15 mouse cellular contexts compared by ENCODE assay signal in the genomic region with DNA sequence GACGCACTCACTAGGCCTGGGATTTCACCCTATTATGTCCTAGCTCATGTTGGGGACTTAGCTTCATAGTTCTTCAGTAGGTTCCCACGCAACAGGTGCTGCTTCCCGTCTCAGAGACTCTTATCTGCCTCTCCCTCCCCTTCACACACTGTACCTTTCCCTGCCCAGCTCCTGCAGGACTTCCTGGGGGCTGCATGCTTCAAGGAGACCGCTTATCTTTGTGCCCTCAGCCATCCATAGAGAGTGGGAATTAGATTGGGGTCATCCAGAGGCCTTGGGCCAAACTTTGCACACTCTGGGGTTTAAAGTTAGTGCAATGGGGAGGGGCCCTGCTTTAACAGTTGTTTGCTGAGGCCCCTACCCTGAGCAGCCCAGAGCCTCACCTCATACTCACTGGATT. TPM values are rescaled to one million over a fixed set of nuclear protein-coding genes. Genes with fewer than 3 reads are reported as not detected.
DNase-seq lines count a peak whose midpoint lies in the region; ATAC-seq and TF ChIP-seq lines count a peak whose summit lies in the region.
"Had no signal": no experiment of that assay in that cellular context is flagged by ENCODE, and none has a peak within 500 bp of the region (broad histone marks: within the 10 kb centered on the region; RNA-seq: fewer than 3 reads in every experiment).

No protein-coding gene starts in this region.

- H3K4me1 ChIP-seq in kidney, embryonic 14.5 days (ENCODE audit: control insufficient read depth, insufficient read depth, low read length) = peaks cover 56% of the 10 kb centered on the region
- H3K4me1 ChIP-seq in midbrain, embryonic 15.5 days = peaks cover 66% of the 10 kb centered on the region
- peaks cover 40% of the 10 kb centered on the region for H3K4me1 ChIP-seq in midbrain, postnatal 0 days (ENCODE audit: insufficient read depth, low read length)
- peaks cover 82% of the 10 kb centered on the region for H3K4me1 ChIP-seq in limb, embryonic 10.5 days

- no peaks in the 10 kb centered on the region for H3K9me3 ChIP-seq in kidney, embryonic 14.5 days (ENCODE audit: control insufficient read depth, low read length)
- no peaks in the 10 kb centered on the region for H3K9me3 ChIP-seq in midbrain, embryonic 15.5 days
- H3K9me3 ChIP-seq in midbrain, postnatal 0 days (ENCODE audit: low read length) = no peaks in the 10 kb centered on the region
- no peaks in the 10 kb centered on the region for H3K9me3 ChIP-seq in limb, embryonic 10.5 days (replicated peaks)
- H3K9me3 ChIP-seq: neural tube, embryonic 12.5 days had no signal

- H3K9ac ChIP-seq in kidney, embryonic 14.5 days (ENCODE audit: low read depth, low read length) = no peak overlapping the region
- H3K9ac ChIP-seq in midbrain, embryonic 15.5 days = no peak overlapping the region
- H3K9ac ChIP-seq in midbrain, postnatal 0 days (replicated peaks; ENCODE audit: low read length, poor library complexity, severe bottlenecking) = no peak overlapping the region
- H3K9ac ChIP-seq: liver, postnatal 0 days; neural tube, embryonic 12.5 days had no signal

- TF ChIP-seq CTCF in midbrain, postnatal 0 days (IDR thresholded peaks at IDR 0.05) = no peak
- no peak for TF ChIP-seq CTCF in layer of hippocampus, adult 2 months (conservative IDR thresholded peaks at IDR 0.05)

- no peak overlapping the region for H3K4me3 ChIP-seq in kidney, embryonic 14.5 days (ENCODE audit: low read length)
- no peak overlapping the region for H3K4me3 ChIP-seq in midbrain, embryonic 15.5 days
- H3K4me3 ChIP-seq in midbrain, postnatal 0 days (ENCODE audit: low read depth, low read length) = no peak overlapping the region
- H3K4me3 ChIP-seq in limb, embryonic 10.5 days = no peak overlapping the region
- H3K4me3 ChIP-seq in layer of hippocampus, adult 2 months = no peak overlapping the region
- H3K4me3 ChIP-seq: gastrocnemius, adult 2 months; neural tube, embryonic 12.5 days had no signal

- WGBS in kidney, embryonic 14.5 days = 64% methylated on average over 4 of the region's 4 CpGs
- 79% methylated on average over 4 of the region's 4 CpGs for WGBS in midbrain, embryonic 15.5 days
- WGBS in midbrain, postnatal 0 days = 86% methylated on average over 4 of the region's 4 CpGs
- WGBS in limb, embryonic 10.5 days = 66% methylated on average over 4 of the region's 4 CpGs

- ATAC-seq in kidney, embryonic 14.5 days (ENCODE audit: low FRiP score, low TSS enrichment) = no peak
- no peak for ATAC-seq in midbrain, embryonic 15.5 days (replicated peaks)
- ATAC-seq in midbrain, postnatal 0 days (ENCODE audit: low FRiP score) = no peak
- ATAC-seq: liver, postnatal 0 days had no signal

- no peak overlapping the region for H3K4me2 ChIP-seq in kidney, embryonic 14.5 days (replicated peaks; ENCODE audit: low read depth, low read length)
- H3K4me2 ChIP-seq in midbrain, embryonic 15.5 days = no peak overlapping the region
- no peak overlapping the region for H3K4me2 ChIP-seq in midbrain, postnatal 0 days (ENCODE audit: low read depth, low read length, poor library complexity, severe bottlenecking)
- H3K4me2 ChIP-seq: neural tube, embryonic 12.5 days had no signal

- H3K27ac ChIP-seq in kidney, embryonic 14.5 days (ENCODE audit: low read depth, low read length) = peak overlapping the region; percentile 59
- H3K27ac ChIP-seq in midbrain, embryonic 15.5 days = 0 out of 2 replicates have a peak overlapping the region, but pooled peaks have one; percentile 35
- no peak overlapping the region for H3K27ac ChIP-seq in midbrain, postnatal 0 days (ENCODE audit: low read depth, low read length)
- peak overlapping the region; percentile 12; the same call in 1 of the 2 replicates for H3K27ac ChIP-seq in limb, embryonic 10.5 days
- H3K27ac ChIP-seq in layer of hippocampus, adult 2 months = no peak overlapping the region; the same call in 1 of the 2 replicates
- H3K27ac ChIP-seq: gastrocnemius, adult 2 months; neural tube, embryonic 12.5 days had no signal

- no peak for DNase-seq in kidney, postnatal 36 days
- DNase-seq in midbrain, postnatal 0 days (ENCODE audit: low spot score) = no peak
- no peak for DNase-seq in limb, embryonic 10.5 days (ENCODE audit: low spot score)
- no peak for DNase-seq in layer of hippocampus, adult 2 months (ENCODE audit: low spot score in 2 of 2)
- no peak for DNase-seq in cerebellum, adult 8-10 months
- DNase-seq: cerebellum, adult 2 months; gastrocnemius, adult 2 months; heart, postnatal 36 days; kidney, adult 9 months; liver, postnatal 0 days; right cerebral cortex, adult 18-20 months; thymus, adult 18-20 months had no signal

- no peaks in the 10 kb centered on the region for H3K36me3 ChIP-seq in kidney, embryonic 14.5 days (ENCODE audit: control insufficient read depth, insufficient read depth, low read length)
- H3K36me3 ChIP-seq in midbrain, embryonic 15.5 days (replicated peaks) = no peaks in the 10 kb centered on the region
- H3K36me3 ChIP-seq in midbrain, postnatal 0 days (ENCODE audit: insufficient read depth, low read length) = no peaks in the 10 kb centered on the region
- H3K36me3 ChIP-seq in limb, embryonic 10.5 days = no peaks in the 10 kb centered on the region
- H3K36me3 ChIP-seq: neural tube, embryonic 12.5 days had no signal

- H3K27me3 ChIP-seq in kidney, embryonic 14.5 days (ENCODE audit: control insufficient read depth, insufficient read depth, low read length) = no peaks in the 10 kb centered on the region
- no peaks in the 10 kb centered on the region for H3K27me3 ChIP-seq in midbrain, embryonic 15.5 days (replicated peaks)
- no peaks in the 10 kb centered on the region for H3K27me3 ChIP-seq in midbrain, postnatal 0 days (ENCODE audit: insufficient read depth, low read length)
- H3K27me3 ChIP-seq in limb, embryonic 10.5 days (ENCODE audit: low read depth, poor library complexity, severe bottlenecking) = no peaks in the 10 kb centered on the region
- H3K27me3 ChIP-seq: neural tube, embryonic 12.5 days had no signal

RNA-seq across cellular contexts. Expression of a gene that starts 21.1 kb away (rescaled TPM):
- 59.9 and 87.9 TPM in 2 replicates for polyA plus RNA-seq in kidney, embryonic 14.5 days (2014; fragmentation: Nextera tagmentation; extraction: Ambion mirVana)
- polyA plus RNA-seq in midbrain, embryonic 15.5 days (2015; fragmentation: Nextera tagmentation; extraction: Ambion mirVana) = 144 and 152 TPM in 2 replicates
- 88.5 and 101 TPM in 2 replicates for total RNA-seq in midbrain, postnatal 0 days (2014; rRNA removed)
- polyA plus RNA-seq in midbrain, postnatal 0 days (2015; fragmentation: Nextera tagmentation; extraction: Ambion mirVana) = 106 and 130 TPM in 2 replicates
- 221 and 298 TPM in 2 replicates for polyA plus RNA-seq in limb, embryonic 10.5 days (2016; fragmentation: Nextera tagmentation; extraction: Ambion mirVana)
- 10 to 100 TPM; 70.3 to 82.5 TPM for total RNA-seq in layer of hippocampus, adult 2 months (2021)

Comparison
In these comparisons a context has a peak if more than half of its experiments do, and no peak if none do; other contexts are left out.
1. H3K27ac ChIP-seq: peak in kidney, embryonic 14.5 days (single experiment), midbrain, embryonic 15.5 days (single experiment) and limb, embryonic 10.5 days (single experiment); none in midbrain, postnatal 0 days (single experiment) and layer of hippocampus, adult 2 months (single experiment).